Mouse (Mus musculus) thymus, adult 2 months (tissue): ENCODE data around the gene Mlxip. TPM values are rescaled to one million over a fixed set of nuclear protein-coding genes. Genes with fewer than 3 reads are reported as not detected.

Experiments
- DNase-seq: peaks from one replicate; pipeline ENCODE4 v3.0.0; 2021
- H3K27ac ChIP-seq: fragments of 200-500 bp; 2 replicates; pipeline ENCODE4 v1.5.1; 2012; ENCODE audit warnings: low read length, control low read depth; ENCODE audit not compliant: control insufficient read depth, insufficient read depth
- H3K27me3 ChIP-seq: fragments of 200-500 bp; 2 replicates; pipeline ENCODE4 v1.6.1; 2012; ENCODE audit warnings: mild to moderate bottlenecking, low read length, moderate library complexity, mixed read lengths; ENCODE audit not compliant: control insufficient read depth, insufficient read depth
- H3K36me3 ChIP-seq: fragments of 200-500 bp; 2 replicates; pipeline ENCODE4 v1.6.1; 2012; ENCODE audit warnings: mild to moderate bottlenecking, low read length, moderate library complexity; ENCODE audit not compliant: control insufficient read depth, insufficient read depth
- H3K4me1 ChIP-seq: fragments of 200-500 bp; replicated peaks from 2 replicates; pipeline ENCODE4 v1.6.1; 2012; ENCODE audit warnings: low read length; ENCODE audit not compliant: control insufficient read depth, insufficient read depth
- H3K4me3 ChIP-seq: fragments of 200-500 bp; 2 replicates; pipeline ENCODE4 v1.5.1; 2012; ENCODE audit warnings: mild to moderate bottlenecking, low read length, control low read depth, moderate library complexity; ENCODE audit not compliant: control insufficient read depth, insufficient read depth
- CTCF ChIP-seq: fragments of 200-500 bp; IDR thresholded peaks from 2 replicates; pipeline ENCODE4 v1.5.1; 2012; ENCODE audit warnings: mild to moderate bottlenecking, control low read depth, low read length, moderate library complexity, borderline replicate concordance; ENCODE audit not compliant: control insufficient read depth, poor library complexity, insufficient read depth; ENCODE audit errors: extremely low read depth
- POLR2A ChIP-seq: fragments of 200-500 bp; IDR thresholded peaks from 2 replicates; pipeline ENCODE4 v1.6.1; 2012; ENCODE audit warnings: mild to moderate bottlenecking, low read length, control low read depth, moderate library complexity; ENCODE audit not compliant: control insufficient read depth, poor library complexity, insufficient read depth; ENCODE audit errors: extremely low read depth
- WGBS: fragments of 180-500 bp; shearing (Covaris S2); methylation state at CpG from one replicate; pipeline ENCODE4 v1.1.7; 2018; 5-methylcytosine and 5-hydroxymethylcytosine counted together
- polyA plus RNA-seq: library from polyadenylated mRNA; depleted of rRNA; stranded (reverse); fragments of >200 nt; gene quantifications from 2 replicates; pipeline ENCODE4 v1.2.3, GENCODE M21; 2012

Mlxip gene
- polyA plus RNA-seq, 1 experiment, result 113 TPM

- no peak overlapping the region for H3K4me3 ChIP-seq
- DNase-seq, result no peak
- TF ChIP-seq POLR2A (no peak), CTCF (no peak)
- 97% methylated on average over 4 of the region's 4 CpGs for WGBS
- no peak overlapping the region for H3K27ac ChIP-seq
- H3K4me1 ChIP-seq, result peaks cover 5% of the 10 kb centered on the region
- H3K27me3 ChIP-seq, result no peaks in the 10 kb centered on the region
- H3K36me3 ChIP-seq, result peaks cover 12% of the 10 kb centered on the region
Measured at GRCm38 (mm10) chr5:123439941-123440340, 45.3 kb downstream of the Mlxip start.

DNA sequence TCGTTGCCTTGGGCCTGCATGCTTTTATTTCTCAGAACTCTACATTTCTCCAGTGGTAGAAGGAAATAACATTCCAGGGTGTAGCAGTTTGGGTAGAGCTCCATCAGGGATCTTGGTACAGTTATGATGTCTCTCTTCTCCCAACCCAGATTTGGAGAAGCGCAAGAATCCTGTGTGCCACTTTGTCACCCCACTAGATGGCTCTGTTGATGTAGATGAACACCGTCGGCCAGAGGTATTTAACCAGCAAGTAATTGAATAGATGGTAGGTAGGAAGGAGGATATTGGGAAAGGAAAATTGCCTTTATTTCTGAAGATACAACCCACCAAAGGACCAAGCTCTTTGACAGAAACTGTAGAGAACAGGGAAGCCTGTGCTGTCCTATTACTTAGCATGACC is 46.1 kb downstream of the Mlxip start:
- Histone ChIP-seq H3K27me3 (no peaks in the 10 kb centered on the region), H3K27ac (no peak overlapping the region), H3K4me1 (peaks cover 4% of the 10 kb centered on the region), H3K4me3 (no peak overlapping the region), H3K36me3 (peaks cover 17% of the 10 kb centered on the region)
- WGBS, result 89% methylated on average over 4 of the region's 4 CpGs
- no peak for TF ChIP-seq POLR2A
- no peak for TF ChIP-seq CTCF
- DNase-seq, result no peak

- TF ChIP-seq POLR2A (no peak), CTCF (no peak)
- no peaks in the 10 kb centered on the region for H3K4me1 ChIP-seq
- 96% methylated on average over 3 of the region's 3 CpGs for WGBS
- H3K36me3 ChIP-seq, result peaks cover 28% of the 10 kb centered on the region
- H3K4me3 ChIP-seq, result no peak overlapping the region
- no peak overlapping the region for H3K27ac ChIP-seq
- no peak for DNase-seq
- no peaks in the 10 kb centered on the region for H3K27me3 ChIP-seq
Measured at GRCm38 (mm10) chr5:123442283-123442682, 47.7 kb downstream of the Mlxip start.

- H3K27ac ChIP-seq, result no peak overlapping the region
- TF ChIP-seq POLR2A, result no peak
- TF ChIP-seq CTCF, result no peak
- no peaks in the 10 kb centered on the region for H3K4me1 ChIP-seq
- H3K36me3 ChIP-seq, result peaks cover 39% of the 10 kb centered on the region
- no peak overlapping the region for H3K4me3 ChIP-seq
- 73% methylated on average over 4 of the region's 4 CpGs for WGBS
- no peaks in the 10 kb centered on the region for H3K27me3 ChIP-seq
- peak; percentile 55 for DNase-seq
Measured at GRCm38 (mm10) chr5:123444069-123444468, 49.5 kb downstream of the Mlxip start.

GRCm38 (mm10) chr5:123444849-123445334 is 50.3 kb downstream of the Mlxip start:
- no peaks in the 10 kb centered on the region for H3K4me1 ChIP-seq
- 95% methylated on average over 5 of the region's 5 CpGs for WGBS
- no peak overlapping the region for H3K27ac ChIP-seq
- no peak for DNase-seq
- H3K4me3 ChIP-seq, result no peak overlapping the region
- no peak for TF ChIP-seq POLR2A
- no peak for TF ChIP-seq CTCF
- H3K36me3 ChIP-seq, result peaks cover 48% of the 10 kb centered on the region
- H3K27me3 ChIP-seq, result no peaks in the 10 kb centered on the region

- Histone ChIP-seq H3K27me3 (no peaks in the 10 kb centered on the region), H3K36me3 (peaks cover 49% of the 10 kb centered on the region), H3K4me1 (peaks cover 8% of the 10 kb centered on the region), H3K27ac (no peak overlapping the region), H3K4me3 (no peak overlapping the region)
- no peak for DNase-seq
- WGBS, result 88% methylated on average over 7 of the region's 7 CpGs
- no peak for TF ChIP-seq CTCF
- no peak for TF ChIP-seq POLR2A
Measured at GRCm38 (mm10) chr5:123451886-123452285, 57.3 kb downstream of the Mlxip start.

- WGBS, result 86% methylated on average over 5 of the region's 5 CpGs
Measured at GRCm38 (mm10) chr5:123461420-123461819, 66.8 kb downstream of the Mlxip start.

More at GRCm38 (mm10) chr5:123461420-123461819, 66.8 kb downstream of the Mlxip start:
- no peak overlapping the region for H3K27ac ChIP-seq
- no peak for TF ChIP-seq POLR2A
- no peak for TF ChIP-seq CTCF
- H3K4me3 ChIP-seq, result no peak overlapping the region
- H3K36me3 ChIP-seq, result no peaks in the 10 kb centered on the region
- H3K27me3 ChIP-seq, result no peaks in the 10 kb centered on the region
- H3K4me1 ChIP-seq, result no peaks in the 10 kb centered on the region
- no peak for DNase-seq
